Mouse (Mus musculus): ENCODE data around the gene Nfe2l3.
"Not testable (repeated sequence)": the region's sequence is repeated elsewhere in the genome, so short reads cannot be mapped to it uniquely, and the experiment has no call there.

The Nfe2l3 gene

GRCm38 (mm10) chr6:51452927-51453503 is 20.5 kb downstream of the Nfe2l3 start:
- DNase-seq (ENCODE audit: low spot score in 2 of 2): no peak

- no peak for DNase-seq (ENCODE audit: low spot score in 2 of 2)
Measured at GRCm38 (mm10) chr6:51454949-51455348, 22.5 kb downstream of the Nfe2l3 start.

- DNase-seq (ENCODE audit: low spot score in 2 of 2): no peak
Measured at GRCm38 (mm10) chr6:51456198-51456597, 23.7 kb downstream of the Nfe2l3 start.

GRCm38 (mm10) chr6:51457283-51457682 is 24.8 kb downstream of the Nfe2l3 start:
- no peak for DNase-seq (ENCODE audit: low spot score in 2 of 2)

- no peak for DNase-seq (ENCODE audit: low spot score in 2 of 2)
Measured at GRCm38 (mm10) chr6:51457770-51458387, 25.4 kb downstream of the Nfe2l3 start.

- no peak for DNase-seq (ENCODE audit: low spot score in 2 of 2)
Measured at GRCm38 (mm10) chr6:51458925-51459312, 26.4 kb downstream of the Nfe2l3 start.

GRCm38 (mm10) chr6:51459313-51460020 is 27.0 kb downstream of the Nfe2l3 start:
- no peak for DNase-seq (ENCODE audit: low spot score in 2 of 2)

GRCm38 (mm10) chr6:51460021-51460360 is 27.5 kb downstream of the Nfe2l3 start:
- DNase-seq (ENCODE audit: low spot score in 2 of 2): no peak

GRCm38 (mm10) chr6:51460363-51460762 is 27.9 kb downstream of the Nfe2l3 start:
- DNase-seq (ENCODE audit: low spot score in 2 of 2): no peak

GRCm38 (mm10) chr6:51467649-51468048 is 35.2 kb downstream of the Nfe2l3 start:
- DNase-seq (ENCODE audit: low spot score in 2 of 2): no peak

GRCm38 (mm10) chr6:51468891-51469561 is 36.6 kb downstream of the Nfe2l3 start:
- DNase-seq (ENCODE audit: low spot score in 2 of 2): peak; percentile 32 to 69

GRCm38 (mm10) chr6:51469715-51470310 is 37.3 kb downstream of the Nfe2l3 start, which contains the start of gene Hnrnpa2b1:
Gene Hnrnpa2b1, minus strand, starts transcription at chr6:51469894.
- peak; percentile 95 to 99 for DNase-seq (ENCODE audit: low spot score in 2 of 2)

GRCm38 (mm10) chr6:51470311-51471178 is 38.1 kb downstream of the Nfe2l3 start, which contains the start of gene Cbx3:
Gene Cbx3, plus strand, starts transcription at chr6:51470360.
- peak; percentile 68 to 74 for DNase-seq (ENCODE audit: low spot score in 2 of 2)

- no peak for DNase-seq (ENCODE audit: low spot score in 2 of 2)
Measured at GRCm38 (mm10) chr6:51471179-51471505, 38.7 kb downstream of the Nfe2l3 start.

GRCm38 (mm10) chr6:51471782-51472181 is 39.3 kb downstream of the Nfe2l3 start:
- no peak for DNase-seq (ENCODE audit: low spot score in 2 of 2)

GRCm38 (mm10) chr6:51472213-51472612 is 39.7 kb downstream of the Nfe2l3 start:
- DNase-seq (ENCODE audit: low spot score in 2 of 2): no peak

- no peak for DNase-seq (ENCODE audit: low spot score in 2 of 2)
Measured at GRCm38 (mm10) chr6:51479136-51479731, 46.8 kb downstream of the Nfe2l3 start.

GRCm38 (mm10) chr6:51481548-51481947 is 49.1 kb downstream of the Nfe2l3 start:
- no peak for DNase-seq (ENCODE audit: low spot score in 2 of 2)

- no peak for DNase-seq (ENCODE audit: low spot score in 2 of 2)
Measured at GRCm38 (mm10) chr6:51483861-51484260, 51.4 kb downstream of the Nfe2l3 start.

- not testable (repeated sequence) for DNase-seq (ENCODE audit: low spot score in 2 of 2)
Measured at GRCm38 (mm10) chr6:51484556-51484955, 52.1 kb downstream of the Nfe2l3 start.

GRCm38 (mm10) chr6:51485646-51486045 is 53.2 kb downstream of the Nfe2l3 start:
- DNase-seq (ENCODE audit: low spot score in 2 of 2): no peak
